ENCODE assay signal across 19 mouse cellular contexts in genomic region chr17:51986212-51986611, GRCm38 (mm10).
DNase-seq lines count a peak whose midpoint lies in the region; ATAC-seq lines count a peak whose summit lies in the region.
"Had no signal": no experiment of that assay in that cellular context is flagged by ENCODE, and none has a peak within 500 bp of the region (broad histone marks: within the 10 kb centered on the region; RNA-seq: fewer than 3 reads in every experiment).

No protein-coding gene starts in this region.

- 0 out of 2 replicates have a peak overlapping the region, but pooled peaks have one; percentile 8 for H3K4me2 ChIP-seq in heart, embryonic 13.5 days
- no peak overlapping the region for H3K4me2 ChIP-seq in midbrain, embryonic 15.5 days
- no peak overlapping the region for H3K4me2 ChIP-seq in midbrain, embryonic 16.5 days (ENCODE audit: low read length)
- H3K4me2 ChIP-seq in liver, embryonic 12.5 days, result no peak overlapping the region
- H3K4me2 ChIP-seq: heart, embryonic 12.5 days had no signal

- ATAC-seq in heart, embryonic 13.5 days (ENCODE audit: extremely low read depth, insufficient number of reproducible peaks, low FRiP score, low TSS enrichment), result no peak
- ATAC-seq in midbrain, embryonic 15.5 days (replicated peaks), result peak; percentile 58; the same call in 1 of the 2 replicates
- no peak for ATAC-seq in midbrain, embryonic 16.5 days
- no peak for ATAC-seq in liver, embryonic 12.5 days
- ATAC-seq: activated CD4-positive, CD25-positive, alpha-beta regulatory T cell, adult 4 months had no signal

- H3K27ac ChIP-seq in heart, embryonic 13.5 days (replicated peaks), result no peak overlapping the region
- no peak overlapping the region for H3K27ac ChIP-seq in midbrain, embryonic 15.5 days
- H3K27ac ChIP-seq in midbrain, embryonic 16.5 days (ENCODE audit: low read length), result no peak overlapping the region
- no peak overlapping the region for H3K27ac ChIP-seq in liver, embryonic 12.5 days
- H3K27ac ChIP-seq: embryonic facial prominence, embryonic 10.5 days; hindbrain, embryonic 10.5 days had no signal

- H3K9ac ChIP-seq in heart, embryonic 13.5 days, result no peak overlapping the region
- H3K9ac ChIP-seq in midbrain, embryonic 15.5 days, result no peak overlapping the region
- no peak overlapping the region for H3K9ac ChIP-seq in midbrain, embryonic 16.5 days (ENCODE audit: low read depth, low read length)
- H3K9ac ChIP-seq in liver, embryonic 12.5 days, result no peak overlapping the region
- H3K9ac ChIP-seq: heart, embryonic 12.5 days had no signal

- no peak overlapping the region for H3K4me3 ChIP-seq in heart, embryonic 13.5 days
- H3K4me3 ChIP-seq in midbrain, embryonic 15.5 days, result no peak overlapping the region
- H3K4me3 ChIP-seq in midbrain, embryonic 16.5 days (ENCODE audit: low read depth, low read length), result no peak overlapping the region
- H3K4me3 ChIP-seq in liver, embryonic 12.5 days, result no peak overlapping the region
- H3K4me3 ChIP-seq: embryonic facial prominence, embryonic 10.5 days; erythroblast, embryonic 14.5 days; heart, embryonic 12.5 days; hindbrain, embryonic 10.5 days; megakaryocyte, embryonic 14.5 days had no signal

- WGBS in heart, embryonic 13.5 days, result 59% methylated on average over 14 of the region's 14 CpGs
- WGBS in midbrain, embryonic 15.5 days, result 71% methylated on average over 14 of the region's 14 CpGs
- WGBS in midbrain, embryonic 16.5 days, result 66% methylated on average over 14 of the region's 14 CpGs
- 48% methylated on average over 14 of the region's 14 CpGs for WGBS in liver, embryonic 12.5 days (ENCODE audit: insufficient replicate concordance)

- H3K36me3 ChIP-seq in heart, embryonic 13.5 days, result no peaks in the 10 kb centered on the region
- no peaks in the 10 kb centered on the region for H3K36me3 ChIP-seq in midbrain, embryonic 15.5 days (replicated peaks)
- H3K36me3 ChIP-seq in midbrain, embryonic 16.5 days (ENCODE audit: control insufficient read depth, insufficient read depth, low read length), result no peaks in the 10 kb centered on the region
- no peaks in the 10 kb centered on the region for H3K36me3 ChIP-seq in liver, embryonic 12.5 days
- H3K36me3 ChIP-seq: embryonic facial prominence, embryonic 10.5 days; heart, embryonic 12.5 days; hindbrain, embryonic 10.5 days had no signal

- no peak for DNase-seq in heart, adult 11 months
- DNase-seq in ZHBTc4 (ENCODE audit: low read depth, low spot score), result peak; percentile 34
- peak; percentile 48 for DNase-seq in naive thymus-derived CD4-positive, alpha-beta T cell, adult 2 months (ENCODE audit: low read depth)
- DNase-seq in ovary, adult 18-20 months (ENCODE audit: low spot score), result no peak
- DNase-seq: adrenal gland, postnatal 36 days; B cell, adult 2 months; cerebellum, postnatal 10 days; gastrocnemius, postnatal 25 days; kidney, postnatal 25 days had no signal

- H3K9me3 ChIP-seq in heart, embryonic 13.5 days, result no peaks in the 10 kb centered on the region
- no peaks in the 10 kb centered on the region for H3K9me3 ChIP-seq in midbrain, embryonic 15.5 days
- H3K9me3 ChIP-seq in midbrain, embryonic 16.5 days (replicated peaks; ENCODE audit: control insufficient read depth, low read length, poor library complexity, severe bottlenecking), result no peaks in the 10 kb centered on the region
- H3K9me3 ChIP-seq in liver, embryonic 12.5 days (replicated peaks), result no peaks in the 10 kb centered on the region
- H3K9me3 ChIP-seq: embryonic facial prominence, embryonic 10.5 days; heart, embryonic 12.5 days; hindbrain, embryonic 10.5 days had no signal

- no peaks in the 10 kb centered on the region for H3K4me1 ChIP-seq in heart, embryonic 13.5 days
- H3K4me1 ChIP-seq in midbrain, embryonic 15.5 days, result no peaks in the 10 kb centered on the region
- no peaks in the 10 kb centered on the region for H3K4me1 ChIP-seq in midbrain, embryonic 16.5 days (ENCODE audit: control insufficient read depth, insufficient read depth, low read length)
- no peaks in the 10 kb centered on the region for H3K4me1 ChIP-seq in liver, embryonic 12.5 days
- H3K4me1 ChIP-seq: embryonic facial prominence, embryonic 10.5 days; heart, embryonic 12.5 days; hindbrain, embryonic 10.5 days; megakaryocyte, embryonic 14.5 days had no signal

- H3K27me3 ChIP-seq in heart, embryonic 13.5 days (replicated peaks), result no peaks in the 10 kb centered on the region
- H3K27me3 ChIP-seq in midbrain, embryonic 15.5 days (replicated peaks), result no peaks in the 10 kb centered on the region
- H3K27me3 ChIP-seq in midbrain, embryonic 16.5 days (ENCODE audit: control insufficient read depth, insufficient read depth, low read depth, low read length), result no peaks in the 10 kb centered on the region
- H3K27me3 ChIP-seq in liver, embryonic 12.5 days (replicated peaks), result no peaks in the 10 kb centered on the region
- H3K27me3 ChIP-seq: heart, embryonic 12.5 days; megakaryocyte, embryonic 14.5 days had no signal

Comparison
In these comparisons a context has a peak if more than half of its experiments do, and no peak if none do; other contexts are left out.
1. DNase-seq: peak in ZHBTc4 (single experiment) and naive thymus-derived CD4-positive, alpha-beta T cell, adult 2 months (single experiment); none in heart, adult 11 months (single experiment) and ovary, adult 18-20 months (single experiment).